Comparison of ENCODE assay signal across 19 mouse cellular contexts in genomic region chr17:70722146-70722545, GRCm38 (mm10).
"Had no signal": no experiment of that assay in that cellular context is flagged by ENCODE, and none has a peak within 500 bp of the region (broad histone marks: within the 10 kb centered on the region; RNA-seq: fewer than 3 reads in every experiment).

No protein-coding gene starts in this region.

- H3K4me1 ChIP-seq: lung, embryonic 15.5 days; megakaryocyte, embryonic 14.5 days; midbrain, embryonic 12.5 days; neural tube, embryonic 12.5 days; stomach, embryonic 15.5 days had no signal

- H3K9ac ChIP-seq: liver, postnatal 0 days; lung, embryonic 15.5 days; midbrain, embryonic 12.5 days; neural tube, embryonic 12.5 days; stomach, embryonic 15.5 days had no signal

- ATAC-seq: liver, postnatal 0 days; lung, postnatal 0 days; midbrain, embryonic 16.5 days had no signal

- H3K27ac ChIP-seq: lung, embryonic 15.5 days; macrophage; midbrain, embryonic 10.5 days; midbrain, embryonic 12.5 days; neural tube, embryonic 12.5 days; stomach, embryonic 15.5 days; stomach, postnatal 0 days had no signal

- H3K4me3 ChIP-seq: lung, embryonic 15.5 days; megakaryocyte, embryonic 14.5 days; midbrain, embryonic 10.5 days; midbrain, embryonic 12.5 days; neural tube, embryonic 12.5 days; stomach, embryonic 15.5 days had no signal

- H3K27me3 ChIP-seq: lung, embryonic 15.5 days; midbrain, embryonic 12.5 days; neural tube, embryonic 12.5 days; stomach, embryonic 15.5 days had no signal

- H3K9me3 ChIP-seq: lung, embryonic 15.5 days; megakaryocyte, embryonic 14.5 days; midbrain, embryonic 10.5 days; midbrain, embryonic 12.5 days; neural tube, embryonic 12.5 days; stomach, embryonic 15.5 days had no signal

- DNase-seq: liver, postnatal 0 days; lung, adult 2 months; lung, postnatal 14 days; lung, postnatal 36 days; midbrain, embryonic 14.5 days; right cerebral cortex, postnatal 14 days; thymus, adult 2 months; thymus, postnatal 25 days; thymus, postnatal 4 days had no signal

- H3K36me3 ChIP-seq: lung, embryonic 15.5 days; midbrain, embryonic 10.5 days; midbrain, embryonic 12.5 days; neural tube, embryonic 12.5 days; stomach, embryonic 15.5 days had no signal

- H3K4me2 ChIP-seq: lung, embryonic 15.5 days; midbrain, embryonic 12.5 days; neural tube, embryonic 12.5 days; stomach, embryonic 15.5 days had no signal
